Mouse (Mus musculus) lung, postnatal 0 days (tissue): ENCODE measurements around the gene Ldb3.

Source experiments
- CTCF ChIP-seq: IDR thresholded peaks from 2 replicates; pipeline ENCODE4 v1.5.1; 2016; ENCODE audit warnings: antibody characterized with exemption, mild to moderate bottlenecking
- EP300 ChIP-seq: IDR thresholded peaks from 2 replicates; pipeline ENCODE4 v1.6.1; 2016; ENCODE audit warnings: antibody characterized with exemption, mild to moderate bottlenecking, control low read depth

DNA sequence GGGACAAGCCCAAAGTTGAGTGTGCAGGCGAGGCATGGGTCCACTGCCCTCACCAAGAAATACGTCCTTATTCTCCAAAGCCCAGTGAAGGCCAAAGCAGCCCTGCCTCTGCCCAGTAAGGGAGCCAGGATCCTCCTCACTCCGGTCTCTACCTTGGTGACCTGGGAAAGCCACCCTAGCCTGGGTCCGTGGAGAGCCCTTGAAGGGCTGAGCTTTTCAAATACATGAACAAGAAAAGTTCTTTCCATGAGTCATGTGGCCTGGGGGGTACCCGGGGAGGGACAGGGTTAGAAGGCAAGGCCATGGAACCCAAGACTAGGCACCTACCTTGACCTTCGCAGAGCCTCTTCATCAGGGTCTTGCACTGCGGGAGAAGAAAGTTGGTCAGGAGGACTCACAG lies 22.0 kb downstream of the Ldb3 start:
- TF ChIP-seq CTCF (no peak), EP300 (no peak)
